ENCODE assay signal across 42 mouse cellular contexts in genomic region chr15:100314448-100315145, GRCm38 (mm10). TPM values are rescaled to one million over a fixed set of nuclear protein-coding genes. Genes with fewer than 3 reads are reported as not detected.
"Had no signal": no experiment of that assay in that cellular context is flagged by ENCODE, and none has a peak within 500 bp of the region (broad histone marks: within the 10 kb centered on the region; RNA-seq: fewer than 3 reads in every experiment).

No protein-coding gene starts in this region.

- H3K4me3 ChIP-seq: gastrocnemius, adult 2 months; heart, adult 2 months; heart, embryonic 13.5 days; heart, embryonic 15.5 days; hindbrain, embryonic 10.5 days; hindbrain, embryonic 12.5 days; kidney, embryonic 15.5 days; limb, embryonic 13.5 days; limb, embryonic 15.5 days; liver, embryonic 12.5 days had no signal

- H3K27ac ChIP-seq: gastrocnemius, adult 2 months; heart, adult 2 months; heart, embryonic 13.5 days; heart, embryonic 15.5 days; hindbrain, embryonic 10.5 days; hindbrain, embryonic 12.5 days; hindbrain, embryonic 14.5 days; kidney, embryonic 15.5 days; kidney, postnatal 0 days; limb, embryonic 13.5 days; limb, embryonic 15.5 days; liver, embryonic 12.5 days; liver, embryonic 14.5 days had no signal

- DNase-seq: gastrocnemius, adult 2 months; gastrocnemius, postnatal 10 days; gastrocnemius, postnatal 25 days; heart, adult 2 months; heart, postnatal 4 days; kidney, adult 11 months; kidney, adult 2 months; kidney, adult 9 months; kidney, postnatal 14 days; kidney, postnatal 36 days; layer of hippocampus, adult 9-11 months; layer of hippocampus, postnatal 36 days; left cerebral cortex, postnatal 4 days had no signal

- H3K4me1 ChIP-seq: hindbrain, embryonic 10.5 days; hindbrain, embryonic 12.5 days; limb, embryonic 15.5 days had no signal

- H3K27me3 ChIP-seq: heart, embryonic 13.5 days; heart, embryonic 15.5 days; hindbrain, embryonic 12.5 days; kidney, embryonic 15.5 days; limb, embryonic 13.5 days; limb, embryonic 15.5 days; liver, embryonic 12.5 days had no signal

RNA-seq across cellular contexts. Expression of gene Mettl7a3, which starts 20.1 kb away (rescaled TPM):
- total RNA-seq: granulocyte monocyte progenitor cell, adult 5-6 weeks; heart, postnatal 4 days; layer of hippocampus, postnatal 14 days; liver, adult 2 months had no signal
- polyA plus RNA-seq: heart, embryonic 11.5 days; heart, embryonic 13.5 days; heart, embryonic 15.5 days; heart, postnatal 0 days; hindbrain, embryonic 10.5 days; hindbrain, embryonic 14.5 days; intestine, embryonic 14.5 days; intestine, embryonic 16.5 days; kidney, embryonic 15.5 days; large intestine, adult 2 months; limb, embryonic 11.5 days; liver, adult 2 months; liver, embryonic 12.5 days; liver, embryonic 14.5 days had no signal

RNA-seq across cellular contexts. Expression of gene Tmprss12, which starts 34.0 kb away (rescaled TPM):
- total RNA-seq: gastrocnemius, adult 2 months; gastrocnemius, postnatal 10 days; gastrocnemius, postnatal 25 days; gastrocnemius, postnatal 4 days; granulocyte monocyte progenitor cell, adult 5-6 weeks; heart, adult 2 months; heart, postnatal 25 days; heart, postnatal 4 days; layer of hippocampus, adult 18-20 months; layer of hippocampus, adult 8-10 months; layer of hippocampus, postnatal 14 days; layer of hippocampus, postnatal 36 days; left cerebral cortex, adult 18-20 months; left cerebral cortex, adult 8-10 months; left cerebral cortex, postnatal 10 days; left cerebral cortex, postnatal 25 days; left cerebral cortex, postnatal 4 days; liver, adult 2 months had no signal
- polyA plus RNA-seq: heart, adult 2 months; heart, embryonic 11.5 days; heart, embryonic 13.5 days; heart, embryonic 15.5 days; heart, postnatal 0 days; hindbrain, embryonic 10.5 days; hindbrain, embryonic 12.5 days; hindbrain, embryonic 14.5 days; hindbrain, embryonic 16.5 days; intestine, embryonic 14.5 days; intestine, embryonic 16.5 days; kidney, embryonic 15.5 days; kidney, postnatal 0 days; large intestine, adult 2 months; limb, embryonic 11.5 days; limb, embryonic 13.5 days; limb, embryonic 15.5 days; liver, adult 2 months; liver, embryonic 12.5 days; liver, embryonic 14.5 days had no signal

RNA-seq across cellular contexts. Expression of gene Methig1, which starts 38.4 kb away (rescaled TPM):
- total RNA-seq: gastrocnemius, adult 2 months; gastrocnemius, postnatal 10 days; gastrocnemius, postnatal 25 days; gastrocnemius, postnatal 4 days; granulocyte monocyte progenitor cell, adult 5-6 weeks; heart, postnatal 25 days; heart, postnatal 4 days; layer of hippocampus, adult 18-20 months; layer of hippocampus, adult 8-10 months; layer of hippocampus, postnatal 14 days; layer of hippocampus, postnatal 36 days; left cerebral cortex, adult 18-20 months; left cerebral cortex, postnatal 10 days; left cerebral cortex, postnatal 25 days; left cerebral cortex, postnatal 4 days; liver, adult 2 months had no signal
- polyA plus RNA-seq: heart, adult 2 months; heart, embryonic 11.5 days; heart, embryonic 13.5 days; heart, embryonic 15.5 days; heart, postnatal 0 days; hindbrain, embryonic 12.5 days; hindbrain, embryonic 16.5 days; intestine, embryonic 14.5 days; intestine, embryonic 16.5 days; large intestine, adult 2 months; limb, embryonic 11.5 days; limb, embryonic 15.5 days; liver, embryonic 12.5 days had no signal

RNA-seq across cellular contexts. Expression of gene Mettl7a2, which starts 38.4 kb away (rescaled TPM):
- total RNA-seq: granulocyte monocyte progenitor cell, adult 5-6 weeks; liver, adult 2 months had no signal
- polyA plus RNA-seq: heart, adult 2 months; heart, embryonic 11.5 days; heart, embryonic 13.5 days; heart, embryonic 15.5 days; heart, postnatal 0 days; hindbrain, embryonic 10.5 days; hindbrain, embryonic 12.5 days; hindbrain, embryonic 14.5 days; hindbrain, embryonic 16.5 days; intestine, embryonic 14.5 days; intestine, embryonic 16.5 days; kidney, embryonic 15.5 days; large intestine, adult 2 months; limb, embryonic 11.5 days; limb, embryonic 15.5 days; liver, embryonic 12.5 days had no signal
